Mouse (Mus musculus) testis, adult 2 months (tissue): Measurements from ENCODE around the gene Sgk1. TPM values are rescaled to one million over a fixed set of nuclear protein-coding genes. Genes with fewer than 3 reads are reported as not detected.

Experiments used
- H3K27ac ChIP-seq: fragments of 200-500 bp; 2 replicates; pipeline ENCODE4 v1.5.1; 2012; ENCODE audit warnings: low read depth, low read length; ENCODE audit not compliant: control insufficient read depth, insufficient read depth
- H3K27me3 ChIP-seq: fragments of 200-500 bp; 2 replicates; pipeline ENCODE4 v1.6.1; 2012; ENCODE audit warnings: mild to moderate bottlenecking, low read length, moderate library complexity; ENCODE audit not compliant: control insufficient read depth, insufficient read depth
- H3K36me3 ChIP-seq: fragments of 200-500 bp; 2 replicates; pipeline ENCODE4 v1.6.1; 2012; ENCODE audit warnings: mild to moderate bottlenecking, low read length; ENCODE audit not compliant: control insufficient read depth, insufficient read depth
- H3K4me1 ChIP-seq: fragments of 200-500 bp; 2 replicates; pipeline ENCODE4 v1.6.1; 2012; ENCODE audit warnings: low read length; ENCODE audit not compliant: control insufficient read depth, insufficient read depth
- H3K4me3 ChIP-seq: fragments of 200-500 bp; 2 replicates; pipeline ENCODE4 v1.5.1; 2012; ENCODE audit warnings: low read depth, mild to moderate bottlenecking, low read length, moderate library complexity, mixed read lengths; ENCODE audit not compliant: control insufficient read depth
- CTCF ChIP-seq: fragments of 200-500 bp; IDR thresholded peaks from 2 replicates; pipeline ENCODE4 v1.5.1; 2012; ENCODE audit warnings: low read depth, mild to moderate bottlenecking, inconsistent platforms, low read length, moderate library complexity; ENCODE audit not compliant: control insufficient read depth, insufficient read depth, insufficient replicate concordance
- POLR2A ChIP-seq: fragments of 200-500 bp; IDR thresholded peaks from 2 replicates; pipeline ENCODE4 v1.6.1; 2012; ENCODE audit warnings: low read depth, mild to moderate bottlenecking, inconsistent platforms, low read length, moderate library complexity; ENCODE audit not compliant: control insufficient read depth
- polyA plus RNA-seq: library from polyadenylated mRNA; depleted of rRNA; stranded (reverse); fragments of >200 nt; gene quantifications from 2 replicates; pipeline ENCODE4 v1.2.3, GENCODE M21; 2012

The Sgk1 gene
- polyA plus RNA-seq, 1 experiment, result 3.7 TPM

DNA sequence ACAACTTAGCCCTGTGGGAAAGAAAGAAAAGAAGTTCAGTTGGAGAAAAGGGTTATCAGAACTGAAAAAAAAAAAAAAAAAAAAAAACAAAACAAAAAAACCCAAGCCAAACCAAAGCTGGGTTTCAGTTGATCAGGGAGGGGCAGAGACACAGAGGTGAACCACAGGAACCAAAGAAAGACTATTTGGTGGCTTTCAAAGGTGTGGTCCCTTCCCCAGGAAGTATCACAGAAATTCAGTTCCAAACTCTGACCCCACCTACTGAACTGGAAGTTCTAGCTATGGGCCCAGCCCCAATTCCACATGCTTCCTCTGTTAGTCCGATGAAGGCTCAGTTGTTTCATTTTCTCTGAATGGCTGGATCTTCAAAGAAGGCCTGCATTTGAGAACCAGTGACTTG is 26.7 kb downstream of the Sgk1 start:
- TF ChIP-seq CTCF (no peak), POLR2A (no peak)
- H3K4me1 ChIP-seq, result no peaks in the 10 kb centered on the region
- no peak overlapping the region for H3K4me3 ChIP-seq
- H3K36me3 ChIP-seq, result no peaks in the 10 kb centered on the region
- H3K27ac ChIP-seq, result no peak overlapping the region
- H3K27me3 ChIP-seq, result no peaks in the 10 kb centered on the region

DNA sequence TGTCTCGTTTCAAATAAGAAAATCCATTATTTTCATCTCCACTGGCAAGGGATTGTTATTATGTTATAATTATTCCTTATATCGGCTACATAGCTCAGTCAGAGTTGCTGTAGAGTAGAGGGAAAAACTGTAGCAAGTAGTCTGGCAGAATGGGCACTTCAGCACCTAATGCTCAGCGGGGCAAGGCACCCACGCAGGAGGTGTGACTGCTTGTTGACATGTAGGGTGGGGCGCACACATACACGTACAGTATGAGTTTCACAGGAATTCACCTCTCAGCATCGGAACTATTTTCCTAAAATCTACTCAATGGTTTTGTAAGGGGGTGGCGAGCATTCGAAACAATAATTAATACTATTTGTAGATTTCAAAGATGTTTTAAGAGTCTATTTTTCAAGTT is 28.4 kb downstream of the Sgk1 start:
- Histone ChIP-seq H3K4me1 (no peaks in the 10 kb centered on the region), H3K4me3 (no peak overlapping the region), H3K27ac (no peak overlapping the region), H3K27me3 (no peaks in the 10 kb centered on the region), H3K36me3 (no peaks in the 10 kb centered on the region)
- no peak for TF ChIP-seq CTCF
- TF ChIP-seq POLR2A, result no peak

DNA sequence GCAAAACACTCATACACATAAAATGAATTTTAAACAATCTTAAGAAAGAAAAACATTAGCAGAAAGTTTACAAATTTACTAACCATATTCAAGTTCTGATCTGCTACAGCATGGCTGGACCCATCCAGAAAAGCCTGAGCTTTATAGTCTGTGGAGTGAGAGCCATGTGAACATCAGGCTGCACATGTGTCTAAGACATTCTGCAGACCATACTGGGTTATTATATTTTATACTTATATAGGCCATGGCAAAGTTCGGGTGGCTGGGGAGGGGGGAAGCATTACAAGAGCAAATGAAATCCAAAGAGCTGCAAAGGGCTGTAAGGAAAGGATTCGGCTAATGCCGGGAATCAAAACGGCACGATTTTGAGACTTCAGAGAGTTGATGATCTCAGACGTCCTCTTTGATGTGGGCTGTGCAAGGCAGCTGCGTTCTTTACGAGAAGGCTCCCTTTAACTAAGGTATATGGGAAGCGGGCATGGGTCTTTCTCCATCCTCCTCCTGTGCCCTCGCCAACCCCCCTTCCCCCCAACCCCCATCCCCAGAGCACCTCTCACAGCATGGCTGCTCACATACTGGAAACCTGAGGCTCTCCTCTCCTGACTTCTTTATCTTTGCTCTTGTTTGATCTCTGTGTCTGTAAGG is 29.4 kb downstream of the Sgk1 start:
- no peaks in the 10 kb centered on the region for H3K36me3 ChIP-seq
- TF ChIP-seq CTCF (no peak), POLR2A (no peak)
- no peaks in the 10 kb centered on the region for H3K4me1 ChIP-seq
- H3K27me3 ChIP-seq, result no peaks in the 10 kb centered on the region
- no peak overlapping the region for H3K4me3 ChIP-seq
- no peak overlapping the region for H3K27ac ChIP-seq

DNA sequence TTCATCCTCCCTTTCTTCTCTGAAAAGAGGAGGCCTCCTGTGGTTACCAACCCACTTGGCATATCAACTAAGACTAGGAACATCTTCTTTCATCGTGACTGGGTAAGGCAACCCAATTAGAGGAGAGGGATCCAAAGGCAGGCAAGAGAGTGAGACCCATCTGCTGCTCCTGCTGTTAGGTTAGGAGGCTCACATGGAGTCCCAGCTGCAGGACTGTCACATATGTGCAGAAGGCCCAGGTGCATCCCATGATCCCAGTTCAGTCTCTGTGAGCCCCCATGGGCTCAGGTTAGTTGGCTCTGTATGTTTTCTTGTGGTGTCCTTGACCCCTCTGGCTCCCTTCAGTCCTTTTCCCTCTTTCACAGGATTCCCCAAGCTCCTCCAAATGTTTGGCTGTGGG is 32.8 kb downstream of the Sgk1 start:
- no peaks in the 10 kb centered on the region for H3K27me3 ChIP-seq
- H3K36me3 ChIP-seq, result no peaks in the 10 kb centered on the region
- TF ChIP-seq CTCF (no peak), POLR2A (no peak)
- peaks cover 6% of the 10 kb centered on the region for H3K4me1 ChIP-seq
- H3K4me3 ChIP-seq, result no peak overlapping the region
- H3K27ac ChIP-seq, result no peak overlapping the region

DNA sequence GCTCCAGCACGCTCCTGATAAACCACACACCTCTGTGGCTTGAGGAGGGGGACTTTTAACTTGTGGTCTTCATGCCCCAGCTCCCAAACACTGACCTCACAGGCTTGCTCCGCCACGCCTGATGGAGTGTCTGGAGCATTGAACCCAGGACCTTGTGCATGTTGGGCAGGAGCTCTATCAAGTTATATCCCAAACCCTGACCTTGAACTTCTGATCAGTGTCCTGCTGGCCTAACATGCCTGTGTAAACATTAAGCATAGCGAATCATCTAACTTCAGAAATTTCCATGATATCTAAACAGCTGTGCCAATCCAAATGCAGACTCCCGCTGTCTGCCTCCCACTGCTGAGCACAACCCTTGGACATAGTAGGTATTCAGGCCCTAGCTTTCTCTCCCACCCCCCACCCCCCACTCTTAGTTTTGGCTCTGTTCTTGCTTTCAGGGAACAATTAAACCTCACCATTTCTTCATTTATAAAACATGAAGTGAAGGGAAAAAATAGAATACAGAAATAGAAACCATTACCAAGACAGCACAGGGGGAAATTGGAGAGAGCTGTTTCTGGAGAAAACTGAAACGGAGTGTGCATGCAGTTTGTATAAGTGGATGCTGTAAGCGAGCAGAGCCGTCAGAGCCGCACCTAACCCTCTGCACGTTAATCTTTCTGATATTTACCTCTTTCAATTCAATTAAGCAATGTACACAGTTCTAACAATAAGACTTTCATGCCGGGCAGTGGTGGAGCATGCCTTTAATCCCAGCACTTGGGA is 34.5 kb downstream of the Sgk1 start:
- Histone ChIP-seq H3K27ac (no peak overlapping the region), H3K4me1 (peaks cover 6% of the 10 kb centered on the region), H3K27me3 (no peaks in the 10 kb centered on the region), H3K36me3 (no peaks in the 10 kb centered on the region), H3K4me3 (no peak overlapping the region)
- TF ChIP-seq POLR2A (no peak), CTCF (no peak)

DNA sequence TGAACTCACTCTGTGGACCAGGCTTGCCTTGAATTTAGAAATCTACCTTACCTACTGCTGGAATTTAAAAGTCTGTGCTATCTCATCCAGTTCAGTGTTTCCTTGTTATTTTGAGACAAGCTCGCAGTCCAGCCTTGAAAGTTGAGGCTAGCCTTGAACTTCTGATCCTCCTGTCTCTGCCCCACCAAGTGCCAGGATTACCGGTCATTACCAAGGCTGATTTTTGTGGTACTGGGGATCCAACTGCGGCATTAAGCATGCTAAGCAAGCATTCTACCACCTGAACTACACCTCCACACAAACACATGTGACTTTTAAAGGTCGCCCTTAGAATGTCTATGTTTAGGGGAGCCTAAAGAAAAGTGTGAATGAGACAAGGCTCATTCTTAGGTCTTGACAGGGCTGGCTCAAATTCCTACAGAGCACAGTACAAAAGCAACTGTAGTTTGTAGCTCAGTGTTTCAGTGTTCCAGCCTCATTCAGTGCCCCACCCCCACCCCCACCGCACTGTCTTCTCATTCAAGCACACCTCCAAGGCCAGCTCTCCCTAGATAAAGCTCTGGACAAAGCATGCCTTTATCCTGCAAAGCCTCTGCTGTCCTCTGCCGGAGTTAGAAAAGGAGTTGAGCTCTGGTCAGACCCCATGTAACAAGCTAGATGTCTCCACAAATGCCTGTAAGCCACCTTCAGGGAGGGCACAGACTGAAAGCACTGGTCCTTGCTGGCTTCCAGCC is 36.2 kb downstream of the Sgk1 start:
- H3K27ac ChIP-seq, result no peak overlapping the region
- H3K27me3 ChIP-seq, result no peaks in the 10 kb centered on the region
- H3K4me3 ChIP-seq, result no peak overlapping the region
- no peaks in the 10 kb centered on the region for H3K36me3 ChIP-seq
- no peak for TF ChIP-seq POLR2A
- TF ChIP-seq CTCF, result no peak
- peaks cover 6% of the 10 kb centered on the region for H3K4me1 ChIP-seq

DNA sequence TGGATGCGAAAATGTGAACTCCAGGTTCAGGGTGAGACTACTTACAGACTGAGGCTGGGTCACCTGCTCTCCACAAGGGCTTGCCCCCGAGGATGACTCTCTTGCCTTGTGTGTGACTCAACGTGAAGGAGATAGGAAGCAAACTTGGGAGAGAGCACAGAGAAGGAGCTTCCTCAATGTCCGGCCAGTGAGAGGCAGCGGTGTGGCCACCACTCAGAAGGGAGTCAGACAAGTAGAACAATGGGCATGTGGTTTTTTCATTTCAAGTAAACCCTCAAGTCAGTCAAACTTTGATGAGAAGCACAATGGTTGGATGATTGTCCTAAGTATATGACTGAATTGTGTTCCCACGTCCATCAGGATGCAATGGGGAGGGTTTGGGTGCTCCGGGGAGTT is 36.8 kb downstream of the Sgk1 start:
- TF ChIP-seq POLR2A, result no peak
- TF ChIP-seq CTCF, result no peak
- no peak overlapping the region for H3K27ac ChIP-seq
- no peaks in the 10 kb centered on the region for H3K36me3 ChIP-seq
- H3K27me3 ChIP-seq, result no peaks in the 10 kb centered on the region
- H3K4me1 ChIP-seq, result peaks cover 10% of the 10 kb centered on the region
- no peak overlapping the region for H3K4me3 ChIP-seq
